Mouse (Mus musculus) naive thymus-derived CD4-positive, alpha-beta T cell, adult 2 months (primary cell): ENCODE data around the gene Pepd.

Experiments used
- DNase-seq: peaks from one replicate; pipeline ENCODE4 v3.0.0-alpha.2; 2011; ENCODE audit warnings: low read depth

Gene Pepd

GRCm38 (mm10) chr7:35027801-35028420, 115.7 kb downstream of the Pepd start:
- DNase-seq, result no peak

- no peak for DNase-seq
These were observed 116.4 kb downstream of the Pepd start for GRCm38 (mm10) chr7:35028559-35028958.

GRCm38 (mm10) chr7:35029228-35029627, 117.0 kb downstream of the Pepd start:
- DNase-seq, result no peak

- no peak for DNase-seq
These were observed 117.5 kb downstream of the Pepd start for GRCm38 (mm10) chr7:35029648-35030047.

- DNase-seq, result no peak
These were observed 118.4 kb downstream of the Pepd start for GRCm38 (mm10) chr7:35030567-35030966.

GRCm38 (mm10) chr7:35035141-35035553, 123.0 kb downstream of the Pepd start:
- DNase-seq, result no peak

GRCm38 (mm10) chr7:35035565-35035964, 123.4 kb downstream of the Pepd start:
- no peak for DNase-seq

- no peak for DNase-seq
These were observed 124.1 kb downstream of the Pepd start for GRCm38 (mm10) chr7:35036266-35036731.

- no peak for DNase-seq
These were observed 125.2 kb downstream of the Pepd start for GRCm38 (mm10) chr7:35037408-35037807.

GRCm38 (mm10) chr7:35040176-35040972, 128.2 kb downstream of the Pepd start:
- DNase-seq, result no peak

- DNase-seq, result no peak
These were observed 129.4 kb downstream of the Pepd start for GRCm38 (mm10) chr7:35041286-35042208.

GRCm38 (mm10) chr7:35042209-35042554, 130.0 kb downstream of the Pepd start:
- DNase-seq, result no peak

GRCm38 (mm10) chr7:35042759-35043217, 130.6 kb downstream of the Pepd start:
- no peak for DNase-seq

- no peak for DNase-seq
These were observed 131.2 kb downstream of the Pepd start for GRCm38 (mm10) chr7:35043266-35043817.

- DNase-seq, result no peak
These were observed 132.5 kb downstream of the Pepd start for GRCm38 (mm10) chr7:35044719-35045118.

- DNase-seq, result no peak
These were observed 133.9 kb downstream of the Pepd start for GRCm38 (mm10) chr7:35046091-35046490.

GRCm38 (mm10) chr7:35050540-35050939, 138.4 kb downstream of the Pepd start:
- DNase-seq, result no peak

GRCm38 (mm10) chr7:35053161-35053560, 141.0 kb downstream of the Pepd start:
- DNase-seq, result no peak

GRCm38 (mm10) chr7:35054286-35054685, 142.1 kb downstream of the Pepd start:
- no peak for DNase-seq

GRCm38 (mm10) chr7:35054977-35055618, 142.9 kb downstream of the Pepd start:
- no peak for DNase-seq

- no peak for DNase-seq
These were observed 143.6 kb downstream of the Pepd start for GRCm38 (mm10) chr7:35055619-35056435.
